Mouse (Mus musculus): ENCODE measurements at regions not wholly inside any gene's neighbourhood (a gene's known extent, or its start where the extent isn't known, plus 50 kb on each side); places are given as distances from the start of the nearest gene placed in this dataset.

- H3K9me3 ChIP-seq, result no peaks in the 10 kb centered on the region
- no peak for ATAC-seq (ENCODE audit: extremely low read depth, insufficient number of reproducible peaks, low FRiP score, low TSS enrichment)
- 75% methylated on average over 3 of the region's 3 CpGs for WGBS
- H3K36me3 ChIP-seq, result no peaks in the 10 kb centered on the region
- H3K4me2 ChIP-seq, result no peak overlapping the region
- H3K27ac ChIP-seq (replicated peaks), result no peak overlapping the region
- H3K9ac ChIP-seq, result no peak overlapping the region
- H3K4me1 ChIP-seq, result no peaks in the 10 kb centered on the region
- H3K27me3 ChIP-seq (replicated peaks), result no peaks in the 10 kb centered on the region
- H3K4me3 ChIP-seq, result no peak overlapping the region
Measured at GRCm38 (mm10) chr9:79004296-79004980, 389.1 kb downstream of the Cd109 start.

DNA sequence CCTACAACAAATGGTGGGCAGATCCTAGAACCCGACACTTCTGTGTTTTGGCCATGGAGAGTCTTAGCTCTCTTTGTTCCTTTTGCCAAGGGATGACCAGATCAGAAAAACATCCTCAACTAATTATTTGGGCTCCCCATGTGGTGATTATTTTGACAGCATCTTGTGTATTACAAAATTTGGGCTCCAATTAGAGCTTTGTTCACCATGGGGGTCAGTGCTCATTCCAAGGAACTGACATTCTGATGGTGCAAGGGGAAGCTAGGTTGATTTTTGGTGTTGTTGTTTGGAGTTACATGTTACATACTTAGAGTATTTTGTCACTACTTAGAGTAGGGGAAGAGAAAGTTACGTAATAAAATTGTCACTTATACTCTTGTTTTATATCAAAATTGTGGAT is 406.9 kb downstream of the Cd109 start:
- ATAC-seq (ENCODE audit: extremely low read depth, insufficient number of reproducible peaks, low FRiP score, low TSS enrichment), result no peak

GRCm38 (mm10) chr9:79028234-79028633 is 412.9 kb downstream of the Cd109 start:
- no peak overlapping the region for H3K4me2 ChIP-seq
- 79% methylated on average over 6 of the region's 6 CpGs for WGBS

More for the DNA sequence above, 406.9 kb downstream of the Cd109 start:
- Histone ChIP-seq H3K4me1 (no peaks in the 10 kb centered on the region), H3K9ac (no peak overlapping the region), H3K27ac (replicated peaks) (no peak overlapping the region), H3K27me3 (replicated peaks) (no peaks in the 10 kb centered on the region), H3K9me3 (no peaks in the 10 kb centered on the region), H3K4me3 (no peak overlapping the region), H3K4me2 (no peak overlapping the region), H3K36me3 (no peaks in the 10 kb centered on the region)
- WGBS, result 89% methylated on average over 2 of the region's 2 CpGs

DNA sequence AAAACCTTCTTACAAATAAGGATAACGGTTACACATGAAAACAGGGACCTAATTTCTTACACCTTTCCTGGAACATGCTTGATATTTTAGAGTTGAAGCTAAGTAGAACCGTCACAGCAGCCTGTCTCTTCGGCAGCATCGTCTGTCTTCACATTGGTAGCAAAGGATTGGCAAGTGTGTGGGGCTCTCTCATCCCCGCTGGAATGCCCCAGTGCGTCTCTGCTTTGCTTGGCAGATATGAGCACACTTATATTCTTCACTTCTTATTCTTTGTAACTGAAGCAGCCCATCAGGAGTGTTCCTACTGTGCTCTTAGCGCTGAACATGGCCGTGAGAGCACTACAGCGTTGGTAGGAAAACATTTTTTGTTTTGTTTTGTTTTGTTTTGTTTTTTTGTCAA is 414.1 kb downstream of the Cd109 start:
- H3K4me1 ChIP-seq, result no peaks in the 10 kb centered on the region

More at GRCm38 (mm10) chr9:79028234-79028633, 412.9 kb downstream of the Cd109 start:
- no peak overlapping the region for H3K27ac ChIP-seq (replicated peaks)
- H3K4me1 ChIP-seq, result no peaks in the 10 kb centered on the region
- no peak overlapping the region for H3K9ac ChIP-seq
- no peak for ATAC-seq (ENCODE audit: extremely low read depth, insufficient number of reproducible peaks, low FRiP score, low TSS enrichment)
- H3K36me3 ChIP-seq, result no peaks in the 10 kb centered on the region
- H3K27me3 ChIP-seq (replicated peaks), result no peaks in the 10 kb centered on the region
- H3K9me3 ChIP-seq, result no peaks in the 10 kb centered on the region
- H3K4me3 ChIP-seq, result no peak overlapping the region

GRCm38 (mm10) chr9:79035677-79036076 is 420.3 kb downstream of the Cd109 start:
- Histone ChIP-seq H3K4me3 (no peak overlapping the region), H3K27me3 (replicated peaks) (no peaks in the 10 kb centered on the region), H3K27ac (replicated peaks) (no peak overlapping the region), H3K4me2 (no peak overlapping the region), H3K4me1 (no peaks in the 10 kb centered on the region), H3K9me3 (no peaks in the 10 kb centered on the region), H3K9ac (no peak overlapping the region), H3K36me3 (no peaks in the 10 kb centered on the region)
- 78% methylated on average over 2 of the region's 2 CpGs for WGBS
- ATAC-seq (ENCODE audit: extremely low read depth, insufficient number of reproducible peaks, low FRiP score, low TSS enrichment), result no peak

More for the DNA sequence above, 414.1 kb downstream of the Cd109 start:
- Histone ChIP-seq H3K4me2 (no peak overlapping the region), H3K9ac (no peak overlapping the region), H3K27me3 (replicated peaks) (no peaks in the 10 kb centered on the region), H3K9me3 (no peaks in the 10 kb centered on the region), H3K36me3 (no peaks in the 10 kb centered on the region), H3K4me3 (no peak overlapping the region), H3K27ac (replicated peaks) (no peak overlapping the region)
- 62% methylated on average over 9 of the region's 9 CpGs for WGBS
- ATAC-seq (ENCODE audit: extremely low read depth, insufficient number of reproducible peaks, low FRiP score, low TSS enrichment), result no peak

- Histone ChIP-seq H3K4me2 (no peak overlapping the region), H3K27ac (replicated peaks) (no peak overlapping the region), H3K9ac (no peak overlapping the region), H3K4me3 (no peak overlapping the region), H3K4me1 (no peaks in the 10 kb centered on the region), H3K9me3 (no peaks in the 10 kb centered on the region), H3K27me3 (replicated peaks) (no peaks in the 10 kb centered on the region), H3K36me3 (no peaks in the 10 kb centered on the region)
- 57% methylated on average over 1 of the region's 1 CpGs for WGBS
- no peak for ATAC-seq (ENCODE audit: extremely low read depth, insufficient number of reproducible peaks, low FRiP score, low TSS enrichment)
Measured at GRCm38 (mm10) chr9:79037054-79037453, 421.7 kb downstream of the Cd109 start.

DNA sequence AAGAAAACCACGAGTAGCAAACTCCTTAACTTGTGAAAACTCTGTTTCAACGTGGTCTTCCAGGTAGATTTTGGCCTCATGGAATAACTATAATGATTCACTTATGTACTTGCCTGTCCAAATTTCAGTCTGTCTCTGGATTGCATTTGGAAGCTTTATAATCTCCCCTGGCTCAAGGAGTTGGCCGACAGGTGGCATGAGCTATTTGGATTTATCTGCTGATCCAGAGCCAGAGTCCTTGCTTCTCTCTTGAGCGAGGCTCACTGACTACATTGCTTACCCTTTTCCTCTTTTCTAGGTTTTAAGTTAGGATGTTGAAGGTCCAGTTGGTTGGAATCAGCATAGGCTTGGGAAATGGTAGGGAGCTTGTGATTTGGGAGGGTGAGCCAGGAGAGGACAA is 423.6 kb downstream of the Cd109 start:
- no peak overlapping the region for H3K27ac ChIP-seq (replicated peaks)
- no peak for ATAC-seq (ENCODE audit: extremely low read depth, insufficient number of reproducible peaks, low FRiP score, low TSS enrichment)
- 72% methylated on average over 4 of the region's 4 CpGs for whole genome bisulfite sequencing
- H3K9me3 ChIP-seq, result no peaks in the 10 kb centered on the region
- H3K9ac ChIP-seq, result no peak overlapping the region
- no peaks in the 10 kb centered on the region for H3K27me3 ChIP-seq (replicated peaks)
- H3K4me2 ChIP-seq, result no peak overlapping the region
- H3K36me3 ChIP-seq, result no peaks in the 10 kb centered on the region
- H3K4me1 ChIP-seq, result no peaks in the 10 kb centered on the region
- H3K4me3 ChIP-seq, result no peak overlapping the region

- Histone ChIP-seq H3K27ac (replicated peaks) (no peak overlapping the region), H3K27me3 (replicated peaks) (no peaks in the 10 kb centered on the region), H3K4me2 (no peak overlapping the region), H3K36me3 (no peaks in the 10 kb centered on the region), H3K4me3 (no peak overlapping the region), H3K9ac (no peak overlapping the region), H3K4me1 (no peaks in the 10 kb centered on the region), H3K9me3 (no peaks in the 10 kb centered on the region)
- no peak for ATAC-seq (ENCODE audit: extremely low read depth, insufficient number of reproducible peaks, low FRiP score, low TSS enrichment)
- WGBS, result 87% methylated on average over 1 of the region's 1 CpGs
Measured at GRCm38 (mm10) chr9:79044344-79044743, 429.0 kb downstream of the Cd109 start.

- H3K27me3 ChIP-seq (replicated peaks), result no peaks in the 10 kb centered on the region
- H3K36me3 ChIP-seq, result no peaks in the 10 kb centered on the region
- 3% methylated on average over 2 of the region's 2 CpGs for WGBS
- no peaks in the 10 kb centered on the region for H3K9me3 ChIP-seq
- no peak overlapping the region for H3K9ac ChIP-seq
- no peak for ATAC-seq (ENCODE audit: extremely low read depth, insufficient number of reproducible peaks, low FRiP score, low TSS enrichment)
- no peak overlapping the region for H3K27ac ChIP-seq (replicated peaks)
- H3K4me2 ChIP-seq, result no peak overlapping the region
- H3K4me1 ChIP-seq, result no peaks in the 10 kb centered on the region
- H3K4me3 ChIP-seq, result no peak overlapping the region
Measured at GRCm38 (mm10) chr9:79045314-79045713, 430.0 kb downstream of the Cd109 start.

- ATAC-seq (ENCODE audit: extremely low read depth, insufficient number of reproducible peaks, low FRiP score, low TSS enrichment), result no peak
Measured at GRCm38 (mm10) chr9:79071961-79072360, 456.6 kb downstream of the Cd109 start.

GRCm38 (mm10) chr9:79109611-79110010 is 494.3 kb downstream of the Cd109 start:
- no peak overlapping the region for H3K4me3 ChIP-seq
- no peak for ATAC-seq (ENCODE audit: extremely low read depth, insufficient number of reproducible peaks, low FRiP score, low TSS enrichment)
- no peak overlapping the region for H3K4me2 ChIP-seq
- H3K27me3 ChIP-seq (replicated peaks), result no peaks in the 10 kb centered on the region
- H3K27ac ChIP-seq (replicated peaks), result no peak overlapping the region
- H3K9me3 ChIP-seq, result no peaks in the 10 kb centered on the region
- no peaks in the 10 kb centered on the region for H3K36me3 ChIP-seq
- WGBS, result 54% methylated on average over 2 of the region's 2 CpGs
- H3K4me1 ChIP-seq, result no peaks in the 10 kb centered on the region
- H3K9ac ChIP-seq, result no peak overlapping the region

More at GRCm38 (mm10) chr9:79071961-79072360, 456.6 kb downstream of the Cd109 start:
- no peaks in the 10 kb centered on the region for H3K9me3 ChIP-seq
- no peaks in the 10 kb centered on the region for H3K4me1 ChIP-seq
- no peaks in the 10 kb centered on the region for H3K36me3 ChIP-seq
- no peak overlapping the region for H3K4me3 ChIP-seq
- H3K4me2 ChIP-seq, result no peak overlapping the region
- 62% methylated on average over 3 of the region's 3 CpGs for WGBS
- H3K27ac ChIP-seq (replicated peaks), result no peak overlapping the region
- no peaks in the 10 kb centered on the region for H3K27me3 ChIP-seq (replicated peaks)
- H3K9ac ChIP-seq, result no peak overlapping the region

GRCm38 (mm10) chr9:79111326-79111725 is 496.0 kb downstream of the Cd109 start:
- no peaks in the 10 kb centered on the region for H3K4me1 ChIP-seq
- no peak for ATAC-seq (ENCODE audit: extremely low read depth, insufficient number of reproducible peaks, low FRiP score, low TSS enrichment)
- no peaks in the 10 kb centered on the region for H3K36me3 ChIP-seq
- no peak overlapping the region for H3K27ac ChIP-seq (replicated peaks)
- H3K9ac ChIP-seq, result no peak overlapping the region
- 26% methylated on average over 2 of the region's 2 CpGs for WGBS
- no peaks in the 10 kb centered on the region for H3K9me3 ChIP-seq
- no peak overlapping the region for H3K4me3 ChIP-seq
- H3K27me3 ChIP-seq (replicated peaks), result no peaks in the 10 kb centered on the region
- H3K4me2 ChIP-seq, result no peak overlapping the region

Measured in heart, embryonic 13.5 days (tissue).